Mouse (Mus musculus): ENCODE results near the gene Inf2. TPM values are rescaled to one million over a fixed set of nuclear protein-coding genes. Genes with fewer than 3 reads are reported as not detected.

Inf2 gene
- polyA plus RNA-seq (2016; fragmentation: Nextera tagmentation; extraction: Ambion mirVana) = 1.1 and 2.2 TPM in 2 replicates

GRCm38 (mm10) chr12:112588426-112589256 lies at the start of gene Inf2:
Inf2 (plus strand) TSS chr12:112588784.
- under 1% methylated on average over 59 of the region's 60 CpGs for WGBS
- Histone ChIP-seq H3K36me3 (no peaks in the 10 kb centered on the region), H3K9ac (peak within 1 kb of the TSS; percentile 61), H3K27ac (no peak within 1 kb of the TSS), H3K4me1 (peaks cover 17% of the 10 kb centered on the region), H3K27me3 (replicated peaks) (peaks cover 37% of the 10 kb centered on the region), H3K4me3 (peak within 1 kb of the TSS; percentile 50), H3K4me2 (replicated peaks) (peak within 1 kb of the TSS; percentile 95), H3K9me3 (no peaks in the 10 kb centered on the region)
- peak; percentile 77 for ATAC-seq (ENCODE audit: low FRiP score, low read depth)

DNA sequence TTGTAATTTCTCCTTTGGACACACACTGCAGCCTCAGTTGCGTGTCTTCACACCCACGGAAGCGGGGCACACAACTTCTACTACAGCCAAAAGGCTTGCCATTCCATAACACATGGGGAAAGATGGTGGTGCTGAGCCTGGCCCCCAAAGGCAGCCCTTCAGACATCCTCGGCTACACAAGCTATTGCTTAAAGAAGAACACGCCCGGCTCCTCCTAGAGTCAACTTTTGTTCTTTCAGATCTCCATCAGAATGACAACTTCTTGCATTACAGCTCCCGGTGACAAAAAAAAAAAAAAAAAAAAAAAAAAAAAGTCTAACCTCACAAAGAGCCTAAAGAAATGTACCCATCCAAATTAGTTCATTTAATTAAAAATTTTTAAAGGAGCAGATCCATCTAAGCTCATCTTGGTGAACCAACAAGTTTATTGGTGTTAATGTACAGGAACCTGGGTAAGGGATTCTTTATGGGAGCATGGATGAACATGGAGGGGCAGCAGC lies 49.1 kb upstream of the Inf2 start:
- H3K27ac ChIP-seq = no peak overlapping the region
- WGBS = 92% methylated on average over 7 of the region's 7 CpGs
- 0 out of 2 replicates have a peak, but pooled peaks cover 3% of the 10 kb centered on the region for H3K27me3 ChIP-seq (replicated peaks)
- peaks cover 24% of the 10 kb centered on the region for H3K4me1 ChIP-seq
- no peak overlapping the region for H3K4me3 ChIP-seq
- no peak overlapping the region for H3K4me2 ChIP-seq (replicated peaks)
- no peak for ATAC-seq (ENCODE audit: low FRiP score, low read depth)
- no peak overlapping the region for H3K9ac ChIP-seq
- H3K9me3 ChIP-seq = no peaks in the 10 kb centered on the region
- H3K36me3 ChIP-seq = no peaks in the 10 kb centered on the region

- no peaks in the 10 kb centered on the region for H3K9me3 ChIP-seq
These were observed 48.3 kb upstream of the Inf2 start for GRCm38 (mm10) chr12:112540321-112540720.

DNA sequence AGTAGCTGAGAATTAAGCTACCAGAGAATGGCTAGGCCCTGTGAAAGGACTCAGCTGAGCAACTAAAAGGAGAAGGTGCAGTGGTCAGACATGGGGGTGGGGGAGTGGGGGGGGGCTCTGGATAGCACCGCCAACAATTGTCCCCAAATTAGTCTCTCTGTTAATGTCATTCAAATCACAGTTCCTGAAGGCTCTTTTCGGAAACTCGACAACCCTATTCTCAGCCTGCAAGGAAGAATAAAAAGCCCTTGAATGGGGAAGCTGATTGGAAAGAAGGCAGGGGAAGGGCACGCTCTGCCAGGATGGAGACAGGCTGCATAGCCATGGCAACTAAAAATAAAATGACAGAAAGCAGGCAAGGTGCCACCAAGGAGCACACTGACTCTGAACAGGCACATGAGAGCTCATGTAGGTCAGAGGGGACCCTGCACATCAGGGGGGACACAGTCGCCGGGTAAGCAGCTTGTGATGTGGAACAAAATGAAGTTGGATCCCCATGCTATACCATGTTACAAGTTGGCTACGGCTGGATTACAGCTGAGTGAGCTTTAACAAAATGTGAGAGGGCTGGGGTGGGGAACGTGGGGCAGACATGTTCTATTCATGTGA lies 47.0 kb upstream of the Inf2 start:
- no peak overlapping the region for H3K9ac ChIP-seq
- no peak for ATAC-seq (ENCODE audit: low FRiP score, low read depth)
- 0 out of 2 replicates have a peak overlapping the region, but pooled peaks have one; percentile 7 for H3K4me2 ChIP-seq (replicated peaks)
- peaks cover 37% of the 10 kb centered on the region for H3K4me1 ChIP-seq
- WGBS = 25% methylated on average over 8 of the region's 8 CpGs
- 0 out of 2 replicates have a peak, but pooled peaks cover 6% of the 10 kb centered on the region for H3K27me3 ChIP-seq (replicated peaks)
- H3K4me3 ChIP-seq = no peak overlapping the region
- no peaks in the 10 kb centered on the region for H3K9me3 ChIP-seq
- H3K27ac ChIP-seq = no peak overlapping the region
- H3K36me3 ChIP-seq = no peaks in the 10 kb centered on the region

More at GRCm38 (mm10) chr12:112540321-112540720, 48.3 kb upstream of the Inf2 start:
- Histone ChIP-seq H3K27ac (no peak overlapping the region), H3K9ac (no peak overlapping the region), H3K4me3 (no peak overlapping the region), H3K4me1 (peaks cover 31% of the 10 kb centered on the region), H3K36me3 (no peaks in the 10 kb centered on the region), H3K27me3 (replicated peaks) (0 out of 2 replicates have a peak, but pooled peaks cover 6% of the 10 kb centered on the region), H3K4me2 (replicated peaks) (no peak overlapping the region)
- WGBS = 91% methylated on average over 12 of the region's 12 CpGs
- ATAC-seq (ENCODE audit: low FRiP score, low read depth) = no peak

- H3K27me3 ChIP-seq (replicated peaks) = 0 out of 2 replicates have a peak, but pooled peaks cover 6% of the 10 kb centered on the region
- peak overlapping the region; percentile 19; the same call in 1 of the 2 replicates for H3K4me2 ChIP-seq (replicated peaks)
- peaks cover 37% of the 10 kb centered on the region for H3K4me1 ChIP-seq
- no peaks in the 10 kb centered on the region for H3K36me3 ChIP-seq
- H3K9me3 ChIP-seq = no peaks in the 10 kb centered on the region
- peak; percentile 46; the same call in 1 of the 2 replicates for ATAC-seq (ENCODE audit: low FRiP score, low read depth)
- no peak overlapping the region for H3K27ac ChIP-seq
- 53% methylated on average over 13 of the region's 13 CpGs for WGBS
- 0 out of 2 replicates have a peak overlapping the region, but pooled peaks have one; percentile 8 for H3K9ac ChIP-seq
- no peak overlapping the region for H3K4me3 ChIP-seq
These were observed 46.2 kb upstream of the Inf2 start for GRCm38 (mm10) chr12:112542257-112542919.

GRCm38 (mm10) chr12:112542920-112543300 lies 45.7 kb upstream of the Inf2 start:
- Histone ChIP-seq H3K27ac (no peak overlapping the region), H3K4me1 (peaks cover 37% of the 10 kb centered on the region), H3K4me3 (no peak overlapping the region), H3K4me2 (replicated peaks) (peak overlapping the region; percentile 19; the same call in 1 of the 2 replicates), H3K9me3 (no peaks in the 10 kb centered on the region), H3K27me3 (replicated peaks) (0 out of 2 replicates have a peak, but pooled peaks cover 6% of the 10 kb centered on the region), H3K36me3 (no peaks in the 10 kb centered on the region), H3K9ac (0 out of 2 replicates have a peak overlapping the region, but pooled peaks have one; percentile 8)
- 4% methylated on average over 11 of the region's 11 CpGs for WGBS
- peak; percentile 61; the same call in 1 of the 2 replicates for ATAC-seq (ENCODE audit: low FRiP score, low read depth)

DNA sequence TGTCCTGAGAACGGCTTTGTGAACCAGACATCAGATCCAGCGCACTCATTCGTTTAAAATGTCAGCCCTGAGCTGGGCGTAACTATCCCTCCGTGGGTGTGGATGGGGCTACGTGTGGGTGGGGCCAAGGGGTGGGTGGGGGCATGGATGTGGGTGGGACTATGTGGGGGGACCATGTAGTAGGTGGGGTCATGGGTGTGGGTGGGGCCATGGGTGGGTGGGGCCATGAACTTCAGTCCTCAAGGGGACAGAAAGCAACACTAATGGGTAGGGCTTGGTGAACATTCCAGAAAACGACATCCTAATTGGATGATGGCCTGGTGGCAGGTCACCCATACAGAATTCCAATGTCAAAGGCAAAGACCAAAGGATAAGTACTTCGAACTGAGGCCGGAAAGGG lies 44.6 kb upstream of the Inf2 start:
- no peak overlapping the region for H3K27ac ChIP-seq
- no peaks in the 10 kb centered on the region for H3K9me3 ChIP-seq
- no peaks in the 10 kb centered on the region for H3K36me3 ChIP-seq
- ATAC-seq (ENCODE audit: low FRiP score, low read depth) = no peak
- H3K4me3 ChIP-seq = no peak overlapping the region
- no peak overlapping the region for H3K4me2 ChIP-seq (replicated peaks)
- no peak overlapping the region for H3K9ac ChIP-seq
- H3K27me3 ChIP-seq (replicated peaks) = 0 out of 2 replicates have a peak, but pooled peaks cover 6% of the 10 kb centered on the region
- WGBS = 71% methylated on average over 9 of the region's 9 CpGs
- peaks cover 37% of the 10 kb centered on the region for H3K4me1 ChIP-seq

- Histone ChIP-seq H3K4me3 (no peak overlapping the region), H3K36me3 (no peaks in the 10 kb centered on the region), H3K9ac (0 out of 2 replicates have a peak overlapping the region, but pooled peaks have one; percentile 5), H3K4me2 (replicated peaks) (no peak overlapping the region), H3K4me1 (peaks cover 37% of the 10 kb centered on the region), H3K27me3 (replicated peaks) (0 out of 2 replicates have a peak, but pooled peaks cover 6% of the 10 kb centered on the region), H3K9me3 (no peaks in the 10 kb centered on the region), H3K27ac (no peak overlapping the region)
- 30% methylated on average over 12 of the region's 12 CpGs for WGBS
- ATAC-seq (ENCODE audit: low FRiP score, low read depth) = no peak
These were observed 43.5 kb upstream of the Inf2 start for GRCm38 (mm10) chr12:112544946-112545701.

DNA sequence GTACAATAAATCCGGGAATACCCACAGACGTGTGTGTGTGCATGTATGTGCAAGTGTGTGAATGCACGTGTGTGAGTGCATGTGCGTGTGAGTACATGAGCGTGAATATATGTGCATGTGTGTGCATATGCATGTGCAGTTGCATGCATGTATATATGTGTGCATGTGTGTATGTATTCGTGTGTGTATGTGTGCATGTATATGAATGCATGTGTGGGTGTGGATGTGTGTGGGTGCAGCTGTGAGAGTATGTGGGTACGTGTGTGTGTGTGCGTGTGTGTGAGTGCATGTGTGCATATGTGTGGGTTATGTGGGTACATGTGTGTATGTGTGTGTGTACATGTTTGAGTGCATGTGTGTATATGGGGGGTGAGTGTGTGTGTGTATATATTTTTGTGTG lies 42.5 kb upstream of the Inf2 start:
- WGBS = 88% methylated on average over 8 of the region's 8 CpGs
- ATAC-seq (ENCODE audit: low FRiP score, low read depth) = no peak
- no peaks in the 10 kb centered on the region for H3K9me3 ChIP-seq
- H3K4me2 ChIP-seq (replicated peaks) = no peak overlapping the region
- H3K9ac ChIP-seq = no peak overlapping the region
- H3K4me1 ChIP-seq = peaks cover 30% of the 10 kb centered on the region
- no peak overlapping the region for H3K4me3 ChIP-seq
- 0 out of 2 replicates have a peak, but pooled peaks cover 6% of the 10 kb centered on the region for H3K27me3 ChIP-seq (replicated peaks)
- H3K27ac ChIP-seq = no peak overlapping the region
- H3K36me3 ChIP-seq = no peaks in the 10 kb centered on the region

DNA sequence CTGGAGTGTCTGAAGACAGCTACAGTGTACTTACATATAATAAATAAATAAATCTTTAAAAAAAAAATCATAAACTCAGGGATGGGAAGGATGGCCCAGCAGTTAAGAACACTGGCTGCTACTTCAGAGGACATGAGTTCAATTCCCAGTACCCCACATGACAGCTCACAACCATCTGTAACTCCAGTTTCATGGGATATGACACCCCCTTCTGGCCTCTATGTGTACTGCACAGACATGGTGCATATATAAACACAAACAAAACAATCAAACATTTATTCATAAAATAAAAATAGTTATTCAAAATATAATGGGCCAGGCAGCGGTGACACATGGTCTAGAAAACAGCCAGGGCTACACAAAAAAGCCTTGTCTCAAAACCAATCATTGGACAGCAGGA lies 39.3 kb upstream of the Inf2 start:
- H3K27me3 ChIP-seq (replicated peaks) = 0 out of 2 replicates have a peak, but pooled peaks cover 3% of the 10 kb centered on the region
- H3K27ac ChIP-seq = no peak overlapping the region
- H3K4me3 ChIP-seq = no peak overlapping the region
- no peaks in the 10 kb centered on the region for H3K36me3 ChIP-seq
- no peak for ATAC-seq (ENCODE audit: low FRiP score, low read depth)
- peaks cover 31% of the 10 kb centered on the region for H3K4me1 ChIP-seq
- no peak overlapping the region for H3K9ac ChIP-seq
- no peak overlapping the region for H3K4me2 ChIP-seq (replicated peaks)
- WGBS = 93% methylated on average over 1 of the region's 1 CpGs
- H3K9me3 ChIP-seq = no peaks in the 10 kb centered on the region

DNA sequence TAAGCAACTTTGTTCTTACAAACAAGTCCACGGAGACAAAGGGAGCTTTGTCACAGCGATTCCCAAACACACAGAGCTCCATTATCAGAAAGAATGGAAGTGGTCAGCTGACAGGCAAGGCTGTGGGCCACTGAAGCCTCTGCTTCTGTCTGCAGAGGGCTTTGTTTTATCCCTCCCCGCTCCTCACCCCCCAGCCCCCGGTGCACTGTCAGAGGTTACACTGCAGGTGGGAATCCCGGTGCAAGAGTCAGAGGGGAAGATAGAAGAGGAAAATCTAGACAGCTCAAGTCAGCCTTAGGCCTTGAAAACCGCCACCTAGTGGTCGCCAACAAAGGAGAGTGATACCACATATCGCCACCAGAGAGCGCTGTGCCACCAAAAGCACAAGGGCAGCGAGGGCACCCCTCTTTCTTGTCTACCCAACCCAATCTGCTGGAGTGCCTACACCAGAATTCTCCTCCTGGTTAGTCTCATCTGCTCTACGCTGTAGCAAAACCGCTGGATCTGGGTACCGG lies 36.7 kb upstream of the Inf2 start:
- Histone ChIP-seq H3K36me3 (no peaks in the 10 kb centered on the region), H3K4me1 (peaks cover 18% of the 10 kb centered on the region; the same call in 1 of the 2 replicates), H3K27ac (peak overlapping the region; percentile 42; the same call in 1 of the 2 replicates), H3K4me3 (no peak overlapping the region), H3K9ac (no peak overlapping the region), H3K4me2 (replicated peaks) (peak overlapping the region; percentile 16; the same call in 1 of the 2 replicates), H3K9me3 (no peaks in the 10 kb centered on the region), H3K27me3 (replicated peaks) (no peaks in the 10 kb centered on the region)
- WGBS = 6% methylated on average over 13 of the region's 13 CpGs
- ATAC-seq (ENCODE audit: low FRiP score, low read depth) = peak; percentile 84
